Comparison of ENCODE assay signal across 24 mouse cellular contexts in genomic region chr16:37565117-37565516, GRCm38 (mm10). TPM values are rescaled to one million over a fixed set of nuclear protein-coding genes. Genes with fewer than 3 reads are reported as not detected.
DNase-seq lines count a peak whose midpoint lies in the region; ATAC-seq and TF ChIP-seq lines count a peak whose summit lies in the region.
"Had no signal": no experiment of that assay in that cellular context is flagged by ENCODE, and none has a peak within 500 bp of the region (broad histone marks: within the 10 kb centered on the region; RNA-seq: fewer than 3 reads in every experiment).

No protein-coding gene starts in this region.

- WGBS in forebrain, embryonic 15.5 days, result 98% methylated on average over 1 of the region's 1 CpGs
- WGBS in forebrain, embryonic 12.5 days, result 100% methylated on average over 1 of the region's 1 CpGs
- WGBS in heart, embryonic 13.5 days, result 15% methylated on average over 1 of the region's 1 CpGs
- WGBS in liver, embryonic 11.5 days, result 35% methylated on average over 1 of the region's 1 CpGs
- WGBS in liver, postnatal 0 days (ENCODE audit: insufficient replicate concordance), result 24% methylated on average over 1 of the region's 1 CpGs

- no peak for ATAC-seq in forebrain, embryonic 15.5 days (replicated peaks)
- ATAC-seq in forebrain, embryonic 12.5 days (ENCODE audit: low FRiP score), result no peak
- ATAC-seq in heart, embryonic 13.5 days (ENCODE audit: extremely low read depth, insufficient number of reproducible peaks, low FRiP score, low TSS enrichment), result no peak
- ATAC-seq in liver, embryonic 11.5 days (replicated peaks; ENCODE audit: low FRiP score), result peak; percentile 77; the same call in 1 of the 2 replicates
- ATAC-seq in liver, postnatal 0 days, result no peak
- ATAC-seq: CD4-positive, CD25-positive, alpha-beta regulatory T cell, adult 4 months; intestine, embryonic 15.5 days had no signal

- H3K9ac ChIP-seq in forebrain, embryonic 15.5 days (replicated peaks), result no peak overlapping the region
- H3K9ac ChIP-seq in forebrain, embryonic 12.5 days, result no peak overlapping the region
- no peak overlapping the region for H3K9ac ChIP-seq in heart, embryonic 13.5 days
- no peak overlapping the region for H3K9ac ChIP-seq in liver, embryonic 11.5 days (ENCODE audit: low read depth, low read length)
- H3K9ac ChIP-seq in liver, postnatal 0 days (replicated peaks), result no peak overlapping the region
- H3K9ac ChIP-seq: embryonic facial prominence, embryonic 15.5 days; hindbrain, embryonic 14.5 days; intestine, embryonic 15.5 days had no signal

- TF ChIP-seq EP300 in liver, postnatal 0 days (IDR thresholded peaks at IDR 0.05; ENCODE audit: low read depth), result no peak

- peaks cover 18% of the 10 kb centered on the region for H3K4me1 ChIP-seq in forebrain, embryonic 15.5 days
- H3K4me1 ChIP-seq in forebrain, embryonic 12.5 days, result peaks cover 11% of the 10 kb centered on the region
- H3K4me1 ChIP-seq in heart, embryonic 13.5 days, result peaks cover 33% of the 10 kb centered on the region
- H3K4me1 ChIP-seq in liver, embryonic 11.5 days (replicated peaks; ENCODE audit: control insufficient read depth, insufficient read depth, low read length), result 0 out of 2 replicates have a peak, but pooled peaks cover 3% of the 10 kb centered on the region
- H3K4me1 ChIP-seq in liver, postnatal 0 days (ENCODE audit: insufficient read depth), result 0 out of 2 replicates have a peak, but pooled peaks cover 7% of the 10 kb centered on the region
- H3K4me1 ChIP-seq: embryonic facial prominence, embryonic 15.5 days had no signal

- no peaks in the 10 kb centered on the region for H3K36me3 ChIP-seq in forebrain, embryonic 15.5 days
- H3K36me3 ChIP-seq in forebrain, embryonic 12.5 days (replicated peaks), result no peaks in the 10 kb centered on the region; the same call in 1 of the 2 replicates
- H3K36me3 ChIP-seq in heart, embryonic 13.5 days, result peaks cover 39% of the 10 kb centered on the region
- H3K36me3 ChIP-seq in liver, embryonic 11.5 days (ENCODE audit: control insufficient read depth, insufficient read depth, low read length), result no peaks in the 10 kb centered on the region; the same call in none of the 2 replicates
- H3K36me3 ChIP-seq in liver, postnatal 0 days (replicated peaks; ENCODE audit: insufficient read depth, low read length), result peaks cover 3% of the 10 kb centered on the region; the same call in 1 of the 2 replicates
- H3K36me3 ChIP-seq: embryonic facial prominence, embryonic 15.5 days; intestine, embryonic 15.5 days had no signal

- intact Hi-C loops in left cerebral cortex, adult 2 months (cut with DNase I), result no loop called here

- H3K27ac ChIP-seq in forebrain, embryonic 15.5 days (replicated peaks), result peak overlapping the region; percentile 32; the same call in 1 of the 2 replicates
- H3K27ac ChIP-seq in forebrain, embryonic 12.5 days, result no peak overlapping the region
- H3K27ac ChIP-seq in heart, embryonic 13.5 days (replicated peaks), result peak overlapping the region; percentile 54
- no peak overlapping the region for H3K27ac ChIP-seq in liver, embryonic 11.5 days (ENCODE audit: low read depth, low read length)
- no peak overlapping the region for H3K27ac ChIP-seq in liver, postnatal 0 days (ENCODE audit: low read depth)
- H3K27ac ChIP-seq in left cerebral cortex, adult 2 months, result no peak overlapping the region
- H3K27ac ChIP-seq: embryonic facial prominence, embryonic 15.5 days; forebrain, embryonic 10.5 days; hindbrain, embryonic 10.5 days; hindbrain, embryonic 14.5 days; intestine, embryonic 15.5 days had no signal

- H3K4me3 ChIP-seq in forebrain, embryonic 15.5 days, result no peak overlapping the region
- H3K4me3 ChIP-seq in forebrain, embryonic 12.5 days (replicated peaks), result no peak overlapping the region
- no peak overlapping the region for H3K4me3 ChIP-seq in heart, embryonic 13.5 days
- H3K4me3 ChIP-seq in liver, embryonic 11.5 days (ENCODE audit: low read depth, low read length), result no peak overlapping the region
- no peak overlapping the region for H3K4me3 ChIP-seq in liver, postnatal 0 days (ENCODE audit: low read depth, low read length)
- H3K4me3 ChIP-seq in left cerebral cortex, adult 2 months, result no peak overlapping the region
- H3K4me3 ChIP-seq: embryonic facial prominence, embryonic 15.5 days; erythroblast, embryonic 14.5 days; forebrain, embryonic 10.5 days; hindbrain, embryonic 10.5 days; intestine, embryonic 15.5 days had no signal

- DNase-seq in heart, adult 9 months (ENCODE audit: low spot score in 2 of 2), result no peak
- DNase-seq in liver, embryonic 11.5 days (ENCODE audit: low spot score), result no peak
- no peak for DNase-seq in liver, postnatal 0 days
- DNase-seq in left cerebral cortex, adult 2 months (ENCODE audit: extremely low spot score in 1 of 2, low spot score in 2 of 2), result no peak
- no peak for DNase-seq in cerebellum, postnatal 10 days
- DNase-seq: adrenal gland, postnatal 10 days; B cell, adult 2 months; cerebellum, adult 11-12 months; cerebellum, adult 9-10 months; gastrocnemius, postnatal 10 days; heart, postnatal 10 days had no signal

- H3K9me3 ChIP-seq in forebrain, embryonic 15.5 days, result no peaks in the 10 kb centered on the region
- no peaks in the 10 kb centered on the region for H3K9me3 ChIP-seq in forebrain, embryonic 12.5 days
- H3K9me3 ChIP-seq in heart, embryonic 13.5 days, result no peaks in the 10 kb centered on the region
- no peaks in the 10 kb centered on the region for H3K9me3 ChIP-seq in liver, embryonic 11.5 days (ENCODE audit: control insufficient read depth, low read length)
- H3K9me3 ChIP-seq in liver, postnatal 0 days (ENCODE audit: low read length), result no peaks in the 10 kb centered on the region
- H3K9me3 ChIP-seq: embryonic facial prominence, embryonic 15.5 days; forebrain, embryonic 10.5 days; G1E; hindbrain, embryonic 10.5 days; intestine, embryonic 15.5 days had no signal

- no peak overlapping the region for H3K4me2 ChIP-seq in forebrain, embryonic 15.5 days (replicated peaks)
- no peak overlapping the region for H3K4me2 ChIP-seq in forebrain, embryonic 12.5 days
- H3K4me2 ChIP-seq in heart, embryonic 13.5 days, result no peak overlapping the region
- no peak overlapping the region for H3K4me2 ChIP-seq in liver, embryonic 11.5 days
- no peak overlapping the region for H3K4me2 ChIP-seq in liver, postnatal 0 days (ENCODE audit: low read depth, low read length)
- H3K4me2 ChIP-seq: embryonic facial prominence, embryonic 15.5 days; hindbrain, embryonic 14.5 days; intestine, embryonic 15.5 days had no signal

- no peak for TF ChIP-seq CTCF in liver, postnatal 0 days (IDR thresholded peaks at IDR 0.05; ENCODE audit: low read depth)
- TF ChIP-seq CTCF in left cerebral cortex, adult 2 months (IDR thresholded peaks at IDR 0.05), result no peak

- H3K27me3 ChIP-seq in forebrain, embryonic 15.5 days, result no peaks in the 10 kb centered on the region
- no peaks in the 10 kb centered on the region for H3K27me3 ChIP-seq in forebrain, embryonic 12.5 days
- H3K27me3 ChIP-seq in heart, embryonic 13.5 days (replicated peaks), result no peaks in the 10 kb centered on the region
- no peaks in the 10 kb centered on the region for H3K27me3 ChIP-seq in liver, embryonic 11.5 days (replicated peaks; ENCODE audit: control insufficient read depth, insufficient read depth, low read length)
- H3K27me3 ChIP-seq in liver, postnatal 0 days (ENCODE audit: insufficient read depth, low read length), result no peaks in the 10 kb centered on the region
- H3K27me3 ChIP-seq: embryonic facial prominence, embryonic 15.5 days; intestine, embryonic 15.5 days had no signal

RNA-seq across cellular contexts. Expression of gene Hgd, which starts 14.8 kb away (rescaled TPM):
- polyA plus RNA-seq in forebrain, embryonic 15.5 days (2015; fragmentation: Nextera tagmentation; extraction: Ambion mirVana), result 0.24 TPM in 1 of 2 replicates, not detected in the other
- polyA plus RNA-seq in forebrain, embryonic 12.5 days (2016; fragmentation: Nextera tagmentation; extraction: Ambion mirVana), result 0.23 and 0.45 TPM in 2 replicates
- polyA plus RNA-seq in heart, embryonic 13.5 days (2015; fragmentation: Nextera tagmentation; extraction: Ambion mirVana), result 0.16 and 1.8 TPM in 2 replicates
- polyA plus RNA-seq in liver, embryonic 11.5 days (2014; fragmentation: Nextera tagmentation; extraction: Ambion mirVana), result 13.6 and 13.7 TPM in 2 replicates
- polyA plus RNA-seq in liver, postnatal 0 days (2015; fragmentation: Nextera tagmentation; extraction: Ambion mirVana), result 131 and 153 TPM in 2 replicates
- total RNA-seq in left cerebral cortex, adult 2 months (2021), result under 1 TPM in 1 of 2 experiments, not detected in 1; 0.54 TPM
- total RNA-seq: G1E; heart, adult 8-10 months had no signal
- polyA plus RNA-seq: embryonic facial prominence, embryonic 11.5 days; embryonic facial prominence, embryonic 15.5 days; erythroblast, embryonic 14.5 days; forebrain, embryonic 10.5 days; G1E; hindbrain, embryonic 10.5 days had no signal

RNA-seq across cellular contexts. Expression of gene Rabl3, which starts 25.4 kb away (rescaled TPM):
- polyA plus RNA-seq in forebrain, embryonic 15.5 days (2015; fragmentation: Nextera tagmentation; extraction: Ambion mirVana), result 17.7 and 18.1 TPM in 2 replicates
- polyA plus RNA-seq in forebrain, embryonic 12.5 days (2016; fragmentation: Nextera tagmentation; extraction: Ambion mirVana), result 34.5 and 35.1 TPM in 2 replicates
- 23.8 and 26.4 TPM in 2 replicates for polyA plus RNA-seq in heart, embryonic 13.5 days (2015; fragmentation: Nextera tagmentation; extraction: Ambion mirVana)
- 29.6 and 33.5 TPM in 2 replicates for polyA plus RNA-seq in liver, embryonic 11.5 days (2014; fragmentation: Nextera tagmentation; extraction: Ambion mirVana)
- 14.2 and 14.9 TPM in 2 replicates for polyA plus RNA-seq in liver, postnatal 0 days (2015; fragmentation: Nextera tagmentation; extraction: Ambion mirVana)
- total RNA-seq in left cerebral cortex, adult 2 months (2021), result 10 to 100 TPM in 1 of 2 experiments, 1 to 10 TPM in 1; 7.3 to 10.5 TPM

RNA-seq across cellular contexts. Expression of gene Gtf2e1, which starts 25.5 kb away (rescaled TPM):
- polyA plus RNA-seq in forebrain, embryonic 15.5 days (2015; fragmentation: Nextera tagmentation; extraction: Ambion mirVana), result 39.0 and 40.3 TPM in 2 replicates
- polyA plus RNA-seq in forebrain, embryonic 12.5 days (2016; fragmentation: Nextera tagmentation; extraction: Ambion mirVana), result 49.3 and 52.6 TPM in 2 replicates
- 20.4 and 20.5 TPM in 2 replicates for polyA plus RNA-seq in heart, embryonic 13.5 days (2015; fragmentation: Nextera tagmentation; extraction: Ambion mirVana)
- polyA plus RNA-seq in liver, embryonic 11.5 days (2014; fragmentation: Nextera tagmentation; extraction: Ambion mirVana), result 29.2 and 34.0 TPM in 2 replicates
- 5.8 and 5.9 TPM in 2 replicates for polyA plus RNA-seq in liver, postnatal 0 days (2015; fragmentation: Nextera tagmentation; extraction: Ambion mirVana)
- 10 to 100 TPM; 13.7 to 15.4 TPM for total RNA-seq in left cerebral cortex, adult 2 months (2021)

Comparison
In these comparisons a context has a peak if more than half of its experiments do, and no peak if none do; other contexts are left out.
1. H3K27ac ChIP-seq: peak in forebrain, embryonic 15.5 days (single experiment) and heart, embryonic 13.5 days (single experiment); none in forebrain, embryonic 12.5 days (single experiment), liver, embryonic 11.5 days (single experiment), liver, postnatal 0 days (single experiment) and left cerebral cortex, adult 2 months (single experiment).